Mouse (Mus musculus): ENCODE data around the gene Spen. TPM values are rescaled to one million over a fixed set of nuclear protein-coding genes. Genes with fewer than 3 reads are reported as not detected.
A peak's percentile ranks its signal among the peaks of the same experiment; 100 is the strongest.

Spen gene
- polyA plus RNA-seq, 1 experiment = 11.7 TPM

DNA sequence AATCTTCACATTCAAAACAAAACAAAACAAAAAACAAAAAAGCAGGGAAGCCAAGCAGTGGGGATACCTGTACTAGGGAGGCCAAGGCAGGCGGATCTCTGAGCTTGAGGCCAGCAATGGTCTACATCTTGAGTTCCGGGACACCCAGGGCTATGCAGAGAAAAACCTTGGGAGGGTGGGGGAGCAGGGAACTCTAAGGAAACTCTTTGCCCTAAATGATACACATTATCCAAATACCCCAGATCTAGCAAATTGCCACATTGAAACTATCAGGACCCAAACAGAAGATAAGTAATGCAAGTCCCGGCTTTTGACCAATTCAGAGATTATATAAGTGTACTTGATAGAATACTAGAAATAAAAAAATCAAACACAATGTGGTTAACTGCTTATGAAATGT is 5.2 kb upstream of the Spen start:
- Histone ChIP-seq H3K27me3 (ENCODE audit: control insufficient read depth, insufficient read depth, insufficient read length) (no peaks in the 10 kb centered on the region), H3K4me2 (ENCODE audit: low read depth) (no peak overlapping the region), H3K79me2 (ENCODE audit: control insufficient read depth, insufficient read depth) (no peaks in the 10 kb centered on the region), H3ac (ENCODE audit: control insufficient read depth, insufficient read length) (no peak overlapping the region), H3K4me3 (no peak overlapping the region), H3K36me3 (ENCODE audit: control insufficient read depth, insufficient read depth) (no peaks in the 10 kb centered on the region)
- TF ChIP-seq MYOD1 (IDR thresholded peaks at IDR 0.05; ENCODE audit: control insufficient read depth in 1 of 3, insufficient read length in 2 of 3, low read depth in 2 of 3) (no peak), USF1 (IDR thresholded peaks at IDR 0.05; ENCODE audit: low read depth) (no peak), POLR2A (IDR thresholded peaks at IDR 0.05; ENCODE audit: insufficient read length, low read depth) (no peak), TCF3 (IDR thresholded peaks at IDR 0.05; ENCODE audit: insufficient read length, low read depth) (no peak), SRF (IDR thresholded peaks at IDR 0.05; ENCODE audit: control insufficient read depth, insufficient read length, low read depth) (no peak), MAX (IDR thresholded peaks at IDR 0.05; ENCODE audit: low read depth) (no peak), CEBPB (IDR thresholded peaks at IDR 0.05; ENCODE audit: insufficient read depth, poor library complexity, severe bottlenecking) (no peak), REST (IDR thresholded peaks at IDR 0.05; ENCODE audit: insufficient read depth, insufficient read length) (no peak), MYOG (IDR thresholded peaks at IDR 0.05; ENCODE audit: control insufficient read depth in 1 of 3, insufficient read depth in 1 of 3, insufficient read length in 2 of 3, low read depth in 2 of 3) (no peak), POLR2AphosphoS2 (IDR thresholded peaks at IDR 0.05; ENCODE audit: insufficient read length, low read depth) (no peak), TCF12 (IDR thresholded peaks at IDR 0.05; ENCODE audit: insufficient read depth, poor library complexity, severe bottlenecking) (no peak)

GRCm38 (mm10) chr4:141541851-141542250 is 3.5 kb upstream of the Spen start:
- Histone ChIP-seq H3K4me3 (no peak overlapping the region), H3K27me3 (ENCODE audit: control insufficient read depth, insufficient read depth, insufficient read length) (no peaks in the 10 kb centered on the region), H3K36me3 (ENCODE audit: control insufficient read depth, insufficient read depth) (no peaks in the 10 kb centered on the region), H3K79me2 (ENCODE audit: control insufficient read depth, insufficient read depth) (peaks cover 9% of the 10 kb centered on the region), H3K4me2 (ENCODE audit: low read depth) (no peak overlapping the region), H3ac (ENCODE audit: control insufficient read depth, insufficient read length) (no peak overlapping the region)
- TF ChIP-seq USF1 (IDR thresholded peaks at IDR 0.05; ENCODE audit: low read depth) (no peak), MYOG (IDR thresholded peaks at IDR 0.05; ENCODE audit: control insufficient read depth in 1 of 3, insufficient read depth in 1 of 3, insufficient read length in 2 of 3, low read depth in 2 of 3) (no peak), SRF (IDR thresholded peaks at IDR 0.05; ENCODE audit: control insufficient read depth, insufficient read length, low read depth) (no peak), CEBPB (IDR thresholded peaks at IDR 0.05; ENCODE audit: insufficient read depth, poor library complexity, severe bottlenecking) (no peak), POLR2AphosphoS2 (IDR thresholded peaks at IDR 0.05; ENCODE audit: insufficient read length, low read depth) (no peak), MYOD1 (IDR thresholded peaks at IDR 0.05; ENCODE audit: control insufficient read depth in 1 of 3, insufficient read length in 2 of 3, low read depth in 2 of 3) (no peak), E2F4 (IDR thresholded peaks at IDR 0.05; ENCODE audit: insufficient read depth) (no peak), POLR2A (IDR thresholded peaks at IDR 0.05; ENCODE audit: insufficient read length, low read depth) (no peak), TCF3 (IDR thresholded peaks at IDR 0.05; ENCODE audit: insufficient read length, low read depth) (no peak), MAX (IDR thresholded peaks at IDR 0.05; ENCODE audit: low read depth) (no peak)

- Histone ChIP-seq H3K79me2 (ENCODE audit: control insufficient read depth, insufficient read depth) (peaks cover 20% of the 10 kb centered on the region), H3K4me3 (no peak overlapping the region), H3K4me2 (ENCODE audit: low read depth) (no peak overlapping the region), H3K27me3 (ENCODE audit: control insufficient read depth, insufficient read depth, insufficient read length) (no peaks in the 10 kb centered on the region), H3K36me3 (ENCODE audit: control insufficient read depth, insufficient read depth) (no peaks in the 10 kb centered on the region), H3ac (ENCODE audit: control insufficient read depth, insufficient read length) (no peak overlapping the region)
- TF ChIP-seq E2F4 (IDR thresholded peaks at IDR 0.05; ENCODE audit: insufficient read depth) = no peak
- TF ChIP-seq USF1 (IDR thresholded peaks at IDR 0.05; ENCODE audit: low read depth) = no peak
- no peak for TF ChIP-seq CEBPB (IDR thresholded peaks at IDR 0.05; ENCODE audit: insufficient read depth, poor library complexity, severe bottlenecking)
- no peak for TF ChIP-seq POLR2AphosphoS2 (IDR thresholded peaks at IDR 0.05; ENCODE audit: insufficient read length, low read depth)
- no peak for TF ChIP-seq POLR2A (IDR thresholded peaks at IDR 0.05; ENCODE audit: insufficient read length, low read depth)
- no peak for TF ChIP-seq MYOD1 (IDR thresholded peaks at IDR 0.05; ENCODE audit: control insufficient read depth in 1 of 3, insufficient read length in 2 of 3, low read depth in 2 of 3)
- no peak for TF ChIP-seq SRF (IDR thresholded peaks at IDR 0.05; ENCODE audit: control insufficient read depth, insufficient read length, low read depth)
- no peak for TF ChIP-seq MAX (IDR thresholded peaks at IDR 0.05; ENCODE audit: low read depth)
- no peak for TF ChIP-seq TCF12 (IDR thresholded peaks at IDR 0.05; ENCODE audit: insufficient read depth, poor library complexity, severe bottlenecking)
- no peak for TF ChIP-seq REST (IDR thresholded peaks at IDR 0.05; ENCODE audit: insufficient read depth, insufficient read length)
- no peak for TF ChIP-seq MYOG (IDR thresholded peaks at IDR 0.05; ENCODE audit: control insufficient read depth in 1 of 3, insufficient read depth in 1 of 3, insufficient read length in 2 of 3, low read depth in 2 of 3)
- no peak for TF ChIP-seq TCF3 (IDR thresholded peaks at IDR 0.05; ENCODE audit: insufficient read length, low read depth)
These were observed 2.4 kb upstream of the Spen start for GRCm38 (mm10) chr4:141540844-141541243.

GRCm38 (mm10) chr4:141539213-141539767 is 893 bp upstream of the Spen start:
- H3ac ChIP-seq (ENCODE audit: control insufficient read depth, insufficient read length) = no peak overlapping the region
- H3K4me2 ChIP-seq (ENCODE audit: low read depth) = peak overlapping the region; percentile 95
- no peaks in the 10 kb centered on the region for H3K36me3 ChIP-seq (ENCODE audit: control insufficient read depth, insufficient read depth)
- no peak for TF ChIP-seq MAX (IDR thresholded peaks at IDR 0.05; ENCODE audit: low read depth)
- no peak for TF ChIP-seq MYOG (IDR thresholded peaks at IDR 0.05; ENCODE audit: control insufficient read depth in 1 of 3, insufficient read depth in 1 of 3, insufficient read length in 2 of 3, low read depth in 2 of 3)
- no peak for TF ChIP-seq POLR2A (IDR thresholded peaks at IDR 0.05; ENCODE audit: insufficient read length, low read depth)
- no peak for TF ChIP-seq USF1 (IDR thresholded peaks at IDR 0.05; ENCODE audit: low read depth)
- TF ChIP-seq TCF12 (IDR thresholded peaks at IDR 0.05; ENCODE audit: insufficient read depth, poor library complexity, severe bottlenecking) = no peak
- no peak for TF ChIP-seq REST (IDR thresholded peaks at IDR 0.05; ENCODE audit: insufficient read depth, insufficient read length)
- TF ChIP-seq SRF (IDR thresholded peaks at IDR 0.05; ENCODE audit: control insufficient read depth, insufficient read length, low read depth) = no peak
- peak overlapping the region; percentile 89 for H3K4me3 ChIP-seq
- H3K27me3 ChIP-seq (ENCODE audit: control insufficient read depth, insufficient read depth, insufficient read length) = no peaks in the 10 kb centered on the region
- H3K79me2 ChIP-seq (ENCODE audit: control insufficient read depth, insufficient read depth) = peaks cover 35% of the 10 kb centered on the region

Measured in myocyte (in vitro differentiated cells).